Mouse (Mus musculus) neural tube, embryonic 13.5 days (tissue): ENCODE results near the gene Alad. TPM values are rescaled to one million over a fixed set of nuclear protein-coding genes. Genes with fewer than 3 reads are reported as not detected.
"Not testable (repeated sequence)": the region's sequence is repeated elsewhere in the genome, so short reads cannot be mapped to it uniquely, and the experiment has no call there.

Experiments used
- ATAC-seq: fragments of 200-750 bp; cut with Nextera tagmentation; 2 replicates; pipeline ENCODE4 v1.8.0; 2017; ENCODE audit warnings: low read depth, mild to moderate bottlenecking, moderate TSS enrichment, moderate library complexity
- H3K27ac ChIP-seq: fragments of 300-500 bp; sonication (generic); replicated peaks from 2 replicates; pipeline ENCODE4 v1.5.1; 2015; ENCODE audit warnings: moderate library complexity, mild to moderate bottlenecking, inconsistent platforms
- H3K27me3 ChIP-seq: fragments of 300-500 bp; sonication (generic); 2 replicates; pipeline ENCODE4 v1.6.1; 2015; ENCODE audit warnings: mild to moderate bottlenecking, inconsistent platforms
- H3K36me3 ChIP-seq: fragments of 300-500 bp; sonication (generic); 2 replicates; pipeline ENCODE4 v1.6.1; 2015; ENCODE audit warnings: mild to moderate bottlenecking, inconsistent platforms
- H3K4me1 ChIP-seq: fragments of 300-500 bp; sonication (generic); replicated peaks from 2 replicates; pipeline ENCODE4 v1.6.1; 2015; ENCODE audit warnings: inconsistent platforms
- H3K4me2 ChIP-seq: fragments of 300-500 bp; sonication (generic); 2 replicates; pipeline ENCODE4 v1.6.1; 2015; ENCODE audit warnings: inconsistent platforms, mild to moderate bottlenecking, moderate library complexity
- H3K4me3 ChIP-seq: fragments of 300-500 bp; sonication (generic); 2 replicates; pipeline ENCODE4 v1.5.1; 2015; ENCODE audit warnings: mild to moderate bottlenecking, inconsistent platforms
- H3K9ac ChIP-seq: fragments of 300-500 bp; sonication (generic); 2 replicates; pipeline ENCODE4 v1.6.1; 2015; ENCODE audit warnings: moderate library complexity, mild to moderate bottlenecking, inconsistent platforms
- H3K9me3 ChIP-seq: fragments of 300-500 bp; sonication (generic); 2 replicates; pipeline ENCODE4 v1.6.1; 2016; ENCODE audit warnings: inconsistent platforms
- WGBS: fragments of 180-500 bp; shearing (Covaris S2); methylation state at CpG from one replicate; pipeline ENCODE4 v1.1.7; 2015; 5-methylcytosine and 5-hydroxymethylcytosine counted together
- polyA plus RNA-seq: library from polyadenylated mRNA; unstranded; fragments of >200 nt; fragmentation: Nextera tagmentation; extraction: Ambion mirVana; gene quantifications from 2 replicates; pipeline ENCODE4 v1.2.1, GENCODE M21; 2015

The Alad gene
- polyA plus RNA-seq, 1 experiment from 2014 or later: 58.8 TPM

GRCm38 (mm10) chr4:62479937-62480708 is 39.6 kb downstream of the Alad start, which contains the start of gene Bspry:
Bspry (plus strand) TSS chr4:62480053.
- Histone ChIP-seq H3K4me1 (peaks cover 13% of the 10 kb centered on the region), H3K36me3 (no peaks in the 10 kb centered on the region), H3K4me2 (peak within 1 kb of the TSS; percentile 73), H3K27me3 (peaks cover 60% of the 10 kb centered on the region), H3K27ac (no peak within 1 kb of the TSS), H3K9ac (peak within 1 kb of the TSS; percentile 50), H3K4me3 (peak within 1 kb of the TSS; percentile 43), H3K9me3 (no peaks in the 10 kb centered on the region)
- peak; percentile 70 for ATAC-seq
- WGBS: 2% methylated on average over 71 of the region's 71 CpGs

- not testable (repeated sequence) for H3K9me3 ChIP-seq, H3K36me3 ChIP-seq, ATAC-seq, H3K27ac ChIP-seq
- peak overlapping the region; percentile 43 for H3K4me3 ChIP-seq
- peak overlapping the region; percentile 73 for H3K4me2 ChIP-seq
- peak overlapping the region; percentile 50 for H3K9ac ChIP-seq
- peaks cover 61% of the 10 kb centered on the region for H3K27me3 ChIP-seq
- 14% methylated on average over 11 of the region's 11 CpGs for WGBS
- H3K4me1 ChIP-seq: peaks cover 13% of the 10 kb centered on the region
Observed at GRCm38 (mm10) chr4:62479593-62479936, 40.2 kb downstream of the Alad start.

GRCm38 (mm10) chr4:62477542-62478244 is 42.0 kb downstream of the Alad start:
- H3K4me1 ChIP-seq: peaks cover 13% of the 10 kb centered on the region
- ATAC-seq: no peak
- no peaks in the 10 kb centered on the region for H3K36me3 ChIP-seq
- H3K9ac ChIP-seq: no peak overlapping the region
- H3K27me3 ChIP-seq: peaks cover 64% of the 10 kb centered on the region
- WGBS: 86% methylated on average over 6 of the region's 6 CpGs
- no peaks in the 10 kb centered on the region for H3K9me3 ChIP-seq
- H3K27ac ChIP-seq: no peak overlapping the region
- H3K4me2 ChIP-seq: no peak overlapping the region
- H3K4me3 ChIP-seq: no peak overlapping the region

GRCm38 (mm10) chr4:62475793-62476192 is 43.9 kb downstream of the Alad start:
- no peak for ATAC-seq
- Histone ChIP-seq H3K4me2 (no peak overlapping the region), H3K9ac (no peak overlapping the region), H3K36me3 (no peaks in the 10 kb centered on the region), H3K4me1 (peaks cover 13% of the 10 kb centered on the region), H3K27me3 (peaks cover 51% of the 10 kb centered on the region), H3K9me3 (no peaks in the 10 kb centered on the region), H3K27ac (no peak overlapping the region), H3K4me3 (no peak overlapping the region)
- 91% methylated on average over 6 of the region's 6 CpGs for WGBS

- Histone ChIP-seq H3K4me2 (no peak overlapping the region), H3K27me3 (peaks cover 44% of the 10 kb centered on the region), H3K4me3 (no peak overlapping the region), H3K36me3 (no peaks in the 10 kb centered on the region), H3K27ac (no peak overlapping the region), H3K9ac (no peak overlapping the region), H3K4me1 (peaks cover 17% of the 10 kb centered on the region), H3K9me3 (no peaks in the 10 kb centered on the region)
- WGBS: 79% methylated on average over 2 of the region's 2 CpGs
- ATAC-seq: no peak
Observed at GRCm38 (mm10) chr4:62475131-62475530, 44.6 kb downstream of the Alad start.

- Histone ChIP-seq H3K36me3 (no peaks in the 10 kb centered on the region), H3K27ac (no peak overlapping the region), H3K4me3 (no peak overlapping the region), H3K4me2 (no peak overlapping the region), H3K4me1 (peaks cover 6% of the 10 kb centered on the region), H3K9ac (no peak overlapping the region), H3K27me3 (peaks cover 16% of the 10 kb centered on the region; the same call in 1 of the 2 replicates), H3K9me3 (no peaks in the 10 kb centered on the region)
- WGBS: 92% methylated on average over 2 of the region's 2 CpGs
- no peak for ATAC-seq
Observed at GRCm38 (mm10) chr4:62472071-62472470, 47.6 kb downstream of the Alad start.

- ATAC-seq: peak; percentile 90
- peaks cover 6% of the 10 kb centered on the region for H3K4me1 ChIP-seq
- peak within 1 kb of the TSS; percentile 78 for H3K4me2 ChIP-seq
- H3K9ac ChIP-seq: peak within 1 kb of the TSS; percentile 74
- H3K27me3 ChIP-seq: 0 out of 2 replicates have a peak, but pooled peaks cover 9% of the 10 kb centered on the region
- H3K27ac ChIP-seq: 0 out of 2 replicates have a peak within 1 kb of the TSS, but pooled peaks have one; percentile 28
- no peaks in the 10 kb centered on the region for H3K36me3 ChIP-seq
- H3K9me3 ChIP-seq: no peaks in the 10 kb centered on the region
- H3K4me3 ChIP-seq: peak within 1 kb of the TSS; percentile 63
- under 1% methylated on average over 30 of the region's 30 CpGs for WGBS
Observed at GRCm38 (mm10) chr4:62470598-62471051, 49.1 kb downstream of the Alad start, which contains the start of gene Wdr31. Wdr31 (minus strand) TSS chr4:62470896.

- ATAC-seq: no peak
- Histone ChIP-seq H3K4me3 (no peak overlapping the region), H3K27ac (no peak overlapping the region), H3K4me2 (no peak overlapping the region), H3K36me3 (no peaks in the 10 kb centered on the region), H3K9me3 (no peaks in the 10 kb centered on the region), H3K27me3 (no peaks in the 10 kb centered on the region), H3K9ac (no peak overlapping the region), H3K4me1 (peaks cover 6% of the 10 kb centered on the region)
- 94% methylated on average over 1 of the region's 1 CpGs for WGBS
Observed at GRCm38 (mm10) chr4:62468158-62468557, 51.6 kb downstream of the Alad start.

GRCm38 (mm10) chr4:62463124-62463523 is 56.6 kb downstream of the Alad start:
- Histone ChIP-seq H3K9ac (no peak overlapping the region), H3K27ac (no peak overlapping the region), H3K4me2 (no peak overlapping the region), H3K4me1 (0 out of 2 replicates have a peak, but pooled peaks cover 7% of the 10 kb centered on the region), H3K9me3 (no peaks in the 10 kb centered on the region), H3K36me3 (peaks cover 9% of the 10 kb centered on the region), H3K27me3 (no peaks in the 10 kb centered on the region), H3K4me3 (no peak overlapping the region)
- 85% methylated on average over 2 of the region's 2 CpGs for WGBS
- ATAC-seq: no peak

- WGBS: 91% methylated on average over 8 of the region's 8 CpGs
- ATAC-seq: no peak
- H3K27ac ChIP-seq: no peak overlapping the region
Observed at GRCm38 (mm10) chr4:62460348-62460747, 59.4 kb downstream of the Alad start.

More at GRCm38 (mm10) chr4:62460348-62460747, 59.4 kb downstream of the Alad start:
- no peaks in the 10 kb centered on the region for H3K9me3 ChIP-seq
- no peak overlapping the region for H3K4me2 ChIP-seq
- no peak overlapping the region for H3K4me3 ChIP-seq
- no peaks in the 10 kb centered on the region for H3K27me3 ChIP-seq
- 0 out of 2 replicates have a peak, but pooled peaks cover 7% of the 10 kb centered on the region for H3K4me1 ChIP-seq
- no peak overlapping the region for H3K9ac ChIP-seq
- H3K36me3 ChIP-seq: peaks cover 9% of the 10 kb centered on the region
